Mouse (Mus musculus): ENCODE data around the gene Dcaf6.

Gene Dcaf6

GRCm38 (mm10) chr1:165321393-165321861 is 138.8 kb downstream of the Dcaf6 start:
- DNase-seq (ENCODE audit: low spot score): no peak

DNA sequence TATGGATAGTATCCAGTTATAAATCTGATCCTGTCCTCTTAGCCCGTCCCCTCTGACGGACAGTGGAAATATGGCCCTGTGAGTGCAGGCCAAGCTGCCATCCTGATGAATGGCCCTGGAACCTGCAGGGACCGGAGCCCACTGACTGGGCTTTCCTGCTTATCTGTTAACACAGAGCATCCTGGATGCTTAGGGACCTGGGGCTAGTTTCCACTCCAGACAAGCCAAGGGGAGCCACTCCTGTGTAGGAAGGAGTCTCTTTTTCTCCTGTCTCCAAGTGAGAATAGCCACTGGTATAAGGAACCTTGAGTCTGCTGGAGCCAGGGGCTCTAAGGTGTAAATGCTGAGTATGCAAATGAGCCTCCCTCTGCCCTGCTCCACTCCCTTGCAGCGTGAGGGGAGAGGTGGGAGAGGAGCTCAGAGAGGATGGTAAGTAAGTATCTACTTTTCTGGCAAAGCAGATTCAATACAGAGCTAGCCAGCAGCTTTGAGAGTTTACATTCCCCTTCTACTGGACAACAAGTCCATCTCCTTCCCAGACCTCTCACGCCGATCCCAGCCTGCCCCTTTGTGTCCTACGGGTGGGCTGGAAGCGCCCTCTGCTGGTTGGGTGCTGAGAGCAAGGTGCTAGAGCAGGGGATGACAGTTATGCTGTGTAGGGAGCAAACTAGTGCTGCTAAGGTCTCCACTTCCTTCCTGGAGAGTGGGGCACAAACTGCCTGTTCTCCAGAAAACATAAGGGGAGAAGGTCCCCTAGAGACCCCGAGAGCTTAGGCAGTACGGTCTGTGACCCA is 139.9 kb downstream of the Dcaf6 start:
- peak; percentile 49 for DNase-seq (ENCODE audit: low spot score)

- no peak for DNase-seq (ENCODE audit: low spot score)
Measured at GRCm38 (mm10) chr1:165316361-165316760, 143.9 kb downstream of the Dcaf6 start.

DNA sequence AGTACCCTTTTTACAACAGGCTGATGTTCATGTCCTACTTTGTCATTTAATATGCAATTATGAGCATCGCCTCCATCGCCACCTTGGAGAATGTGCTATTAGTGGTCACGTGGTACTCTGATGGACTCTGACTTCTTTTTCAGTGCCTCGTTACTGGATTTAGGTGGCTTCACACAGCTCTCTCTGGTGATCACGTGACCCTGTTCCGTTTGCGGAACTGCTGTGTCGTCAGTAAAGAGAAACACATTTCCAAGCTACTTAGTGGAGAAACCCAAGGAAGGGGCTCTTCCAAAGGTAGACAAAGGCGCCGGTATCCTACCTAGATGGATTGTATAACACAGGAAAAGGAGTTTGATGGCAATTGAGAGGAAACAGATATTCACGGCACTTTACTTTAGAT is 152.1 kb downstream of the Dcaf6 start:
- DNase-seq (ENCODE audit: low spot score): no peak

- DNase-seq (ENCODE audit: low spot score): no peak
Measured at GRCm38 (mm10) chr1:165304341-165304740, 155.9 kb downstream of the Dcaf6 start.

- no peak for DNase-seq (ENCODE audit: low spot score)
Measured at GRCm38 (mm10) chr1:165303209-165303608, 157.1 kb downstream of the Dcaf6 start.

DNA sequence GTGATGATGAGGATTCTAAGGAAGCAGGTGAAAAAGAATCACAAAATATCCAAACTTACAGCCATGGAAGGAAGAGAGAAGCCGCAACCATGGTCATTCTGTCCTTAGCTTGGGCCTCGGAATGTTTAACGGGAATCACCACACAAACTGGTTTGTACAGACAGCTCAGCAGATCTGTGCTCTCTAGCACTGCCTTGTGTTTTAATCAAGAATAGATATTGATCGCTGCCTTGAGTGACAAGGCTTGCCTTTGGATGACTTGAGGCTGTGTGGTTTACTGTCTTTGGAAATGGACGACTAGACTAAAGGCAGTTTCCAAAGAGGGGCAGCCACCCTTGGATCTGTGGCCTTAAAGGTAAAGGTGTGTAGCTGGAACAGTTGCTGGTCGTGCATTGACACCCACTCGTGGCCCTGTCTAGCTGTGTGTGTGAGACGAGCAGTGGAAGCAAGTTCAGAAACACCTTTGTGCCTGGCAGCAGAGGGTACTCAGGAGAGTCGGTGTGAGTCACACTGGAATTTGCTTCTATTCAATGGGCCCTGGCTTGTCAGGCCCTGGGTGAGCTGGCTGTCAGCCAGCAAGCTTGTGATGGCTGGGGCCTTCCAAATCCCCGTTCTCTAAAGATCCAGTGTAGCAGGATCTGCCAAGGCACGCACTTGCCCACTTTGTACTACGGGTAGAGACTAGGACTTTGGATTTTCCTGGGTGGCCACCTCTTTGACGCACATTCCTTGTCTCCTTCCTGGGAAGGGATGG is 157.6 kb downstream of the Dcaf6 start:
- DNase-seq (ENCODE audit: low spot score): no peak

DNA sequence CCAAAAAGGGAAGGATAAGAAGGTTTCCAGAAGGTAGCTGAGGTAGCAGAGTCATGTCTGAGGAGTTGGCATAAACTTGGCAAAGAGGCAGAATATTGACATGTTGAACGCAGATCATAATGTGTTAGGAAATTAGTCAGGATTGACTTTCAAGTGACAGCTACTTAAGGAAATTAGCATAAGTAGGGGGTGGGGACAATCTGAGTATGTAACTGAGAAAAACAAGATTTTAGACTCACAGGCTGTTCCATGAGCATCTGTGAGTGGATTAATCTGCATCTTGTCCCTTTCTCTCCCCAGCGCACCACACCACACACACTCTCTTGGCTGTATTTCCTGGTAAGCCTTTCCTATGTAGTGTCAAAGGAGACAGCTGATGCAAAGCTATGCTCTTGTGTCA is 158.7 kb downstream of the Dcaf6 start:
- DNase-seq (ENCODE audit: low spot score): no peak

DNA sequence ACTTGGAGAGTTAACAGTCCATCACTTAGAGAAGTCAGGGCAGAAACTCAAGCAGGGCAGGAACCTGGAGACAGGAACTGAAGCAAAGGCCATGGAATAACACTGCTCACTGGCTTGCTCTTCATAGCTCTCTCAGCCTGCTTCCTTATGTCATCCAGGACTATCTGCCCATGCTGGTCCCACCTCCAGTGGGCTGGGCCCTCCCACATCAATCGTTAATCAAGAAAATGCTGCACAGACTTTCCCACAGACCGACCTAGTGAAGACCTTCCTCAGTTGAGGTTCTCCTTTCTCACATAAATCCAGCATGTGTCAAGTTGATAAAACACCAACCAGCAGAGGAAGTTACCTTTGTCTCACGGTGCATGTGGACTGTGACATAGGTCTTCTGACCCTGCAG is 159.2 kb downstream of the Dcaf6 start:
- DNase-seq (ENCODE audit: low spot score): no peak

GRCm38 (mm10) chr1:165295489-165295888 is 164.8 kb downstream of the Dcaf6 start, which contains the start of gene Gpr161:
Gene Gpr161 (plus strand): TSS chr1:165295789.
- DNase-seq (ENCODE audit: low spot score): no peak

GRCm38 (mm10) chr1:165291606-165292005 is 168.7 kb downstream of the Dcaf6 start:
- no peak for DNase-seq (ENCODE audit: low spot score)

DNA sequence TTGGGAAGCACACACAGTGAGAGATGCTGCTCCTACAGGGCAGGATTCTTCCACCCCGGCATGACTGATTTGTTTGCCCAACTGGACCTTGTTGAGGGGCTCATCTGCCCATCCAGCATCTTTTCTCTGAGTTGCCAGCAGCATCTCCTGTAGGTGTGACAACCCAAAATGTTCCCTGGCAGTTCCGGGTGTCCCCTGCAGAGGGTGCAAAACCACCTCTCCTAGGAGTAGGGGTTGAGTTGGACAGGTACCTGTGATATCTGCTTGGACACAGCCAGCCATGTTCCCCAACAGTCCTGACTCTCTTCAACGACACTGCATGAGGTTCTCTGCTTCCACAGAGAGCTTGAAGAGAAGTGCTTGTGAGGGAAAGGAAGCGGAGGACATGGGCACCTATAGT is 170.4 kb downstream of the Dcaf6 start:
- DNase-seq (ENCODE audit: low spot score): no peak

DNA sequence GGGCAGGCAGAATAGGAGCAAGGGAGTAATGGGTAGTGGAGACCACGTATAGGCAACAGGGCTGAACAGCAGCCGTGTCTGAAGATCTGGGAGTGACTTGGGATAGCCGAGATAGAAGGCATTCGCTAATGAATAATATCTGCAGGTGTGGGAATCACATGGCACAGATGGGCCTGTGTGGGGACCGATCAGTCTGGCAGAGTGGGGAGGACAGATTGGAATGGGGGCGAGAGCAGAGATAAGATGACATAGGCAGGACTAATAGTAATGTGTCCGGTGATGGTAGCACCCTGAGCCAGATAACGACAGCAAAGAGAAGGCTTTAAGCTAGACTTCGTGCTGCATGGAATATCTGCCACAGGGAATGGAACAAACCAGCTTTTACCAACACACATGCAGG is 172.1 kb downstream of the Dcaf6 start:
- DNase-seq (ENCODE audit: low spot score): no peak

DNA sequence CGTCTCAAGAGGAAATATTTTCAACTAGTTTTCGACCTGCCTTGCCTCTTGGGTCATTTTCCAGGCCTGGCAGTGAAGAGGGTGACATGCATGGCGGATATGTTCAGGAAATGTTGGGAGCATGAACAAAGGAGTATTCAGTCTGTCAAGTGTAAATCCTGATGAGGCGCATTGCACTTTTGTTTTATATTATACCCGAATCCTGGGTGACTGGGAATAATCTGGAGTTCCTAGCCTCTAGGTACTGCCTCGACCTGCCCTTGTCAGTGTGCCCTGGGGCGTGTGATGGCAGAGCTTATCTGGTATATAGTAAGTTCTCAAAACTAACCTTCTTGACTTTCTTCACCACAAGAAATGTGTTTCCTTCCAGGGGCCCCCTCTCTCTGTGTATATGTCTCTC is 176.2 kb downstream of the Dcaf6 start:
- DNase-seq (ENCODE audit: low spot score): no peak

GRCm38 (mm10) chr1:165282967-165283345 is 177.3 kb downstream of the Dcaf6 start:
- no peak for DNase-seq (ENCODE audit: low spot score)

- DNase-seq (ENCODE audit: low spot score): no peak
Measured at GRCm38 (mm10) chr1:165282222-165282966, 177.9 kb downstream of the Dcaf6 start.

GRCm38 (mm10) chr1:165281351-165282221 is 178.7 kb downstream of the Dcaf6 start:
- no peak for DNase-seq (ENCODE audit: low spot score)

DNA sequence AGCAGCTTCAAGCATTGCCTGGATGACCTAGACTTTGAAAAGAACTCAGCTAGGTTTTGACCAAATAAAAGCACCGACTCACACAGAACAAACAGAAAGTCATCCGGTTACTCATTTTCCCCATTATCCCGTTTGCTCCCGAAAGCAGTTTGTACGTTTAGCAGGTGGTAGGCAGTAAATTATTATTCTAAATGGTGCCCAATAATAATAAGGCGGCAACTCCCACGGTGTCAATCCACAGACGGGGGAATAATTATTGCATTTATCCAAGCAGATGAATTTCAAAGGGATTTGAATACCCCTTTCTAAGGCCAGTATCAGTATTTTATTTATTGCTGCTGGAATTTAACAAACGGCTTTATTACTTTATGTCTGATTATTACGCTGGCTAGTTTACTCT is 179.5 kb downstream of the Dcaf6 start:
- DNase-seq (ENCODE audit: low spot score): no peak
